Mouse (Mus musculus): ENCODE measurements around the gene Gm8267. TPM values are rescaled to one million over a fixed set of nuclear protein-coding genes. Genes with fewer than 3 reads are reported as not detected.

Gene Gm8267
- not detected in 2 replicates for polyA plus RNA-seq (2015; fragmentation: Nextera tagmentation; extraction: Ambion mirVana)

GRCm38 (mm10) chr14:44750240-44750639 lies at the start of gene Gm8267:
Gm8267 (minus strand) TSS chr14:44750340.

GRCm38 (mm10) chr14:44706356-44706755 lies 43.8 kb downstream of the Gm8267 start, which contains the start of gene Gm8257:
Gm8257 (minus strand) TSS chr14:44706456.

Other genes with a start within 250 kb of the Gm8267 start
- gene Gm17093, start 232.1 kb downstream of the Gm8267 start, polyA plus RNA-seq (2015; fragmentation: Nextera tagmentation; extraction: Ambion mirVana): not detected in 2 replicates
- not detected in 2 replicates for gene Gm8247, start 167.2 kb downstream of the Gm8267 start, polyA plus RNA-seq (2015; fragmentation: Nextera tagmentation; extraction: Ambion mirVana)
- not detected in 2 replicates for gene Gm5624, start 122.4 kb downstream of the Gm8267 start, polyA plus RNA-seq (2015; fragmentation: Nextera tagmentation; extraction: Ambion mirVana)
- gene Gm8257, start 43.9 kb downstream of the Gm8267 start, polyA plus RNA-seq (2015; fragmentation: Nextera tagmentation; extraction: Ambion mirVana): not detected in 2 replicates
- 0.06 TPM in 1 of 2 replicates, not detected in the other for gene Ptgdr, start 109.0 kb upstream of the Gm8267 start, polyA plus RNA-seq (2015; fragmentation: Nextera tagmentation; extraction: Ambion mirVana)
- 0.20 and 0.65 TPM in 2 replicates for gene Ptger2, start 237.9 kb upstream of the Gm8267 start, polyA plus RNA-seq (2015; fragmentation: Nextera tagmentation; extraction: Ambion mirVana)